Mouse (Mus musculus) skeletal muscle tissue, postnatal 0 days (tissue): ENCODE results near the gene Ugt3a1. TPM values are rescaled to one million over a fixed set of nuclear protein-coding genes. Genes with fewer than 3 reads are reported as not detected.

Source experiments
- polyA plus RNA-seq: library from polyadenylated mRNA; unstranded; fragments of >200 nt; fragmentation: Nextera tagmentation; extraction: Ambion mirVana; gene quantifications from 2 replicates; pipeline ENCODE4 v1.2.1, GENCODE M21; 2015

Gene Ugt3a1
- 0.06 TPM in 1 of 2 replicates, not detected in the other for polyA plus RNA-seq

DNA sequence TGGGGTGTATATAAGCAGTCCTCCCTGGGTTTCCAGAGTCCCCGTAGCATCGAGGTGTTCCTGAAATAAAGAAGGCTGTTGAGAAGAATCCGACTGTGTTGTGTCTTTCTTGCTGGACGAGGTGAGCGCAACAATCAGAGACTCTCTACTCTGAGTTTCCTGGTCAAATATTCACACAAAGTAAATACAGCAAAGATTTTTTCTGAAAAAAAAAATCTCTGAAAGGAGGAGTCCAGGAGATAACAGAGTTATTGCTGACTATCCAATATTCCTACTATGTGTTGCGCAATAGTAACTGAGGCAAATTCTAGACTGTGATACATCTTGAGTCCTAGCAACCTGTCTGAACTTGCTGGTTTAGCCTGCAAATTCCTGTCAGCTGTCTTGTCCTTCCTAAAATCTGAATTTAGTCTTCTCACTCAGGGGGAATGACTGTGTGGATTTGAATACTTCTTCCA lies at the start of gene Ugt3a1:
Gene Ugt3a1, plus strand, starts transcription at position 51 of the 458 bp plus-strand sequence.

DNA sequence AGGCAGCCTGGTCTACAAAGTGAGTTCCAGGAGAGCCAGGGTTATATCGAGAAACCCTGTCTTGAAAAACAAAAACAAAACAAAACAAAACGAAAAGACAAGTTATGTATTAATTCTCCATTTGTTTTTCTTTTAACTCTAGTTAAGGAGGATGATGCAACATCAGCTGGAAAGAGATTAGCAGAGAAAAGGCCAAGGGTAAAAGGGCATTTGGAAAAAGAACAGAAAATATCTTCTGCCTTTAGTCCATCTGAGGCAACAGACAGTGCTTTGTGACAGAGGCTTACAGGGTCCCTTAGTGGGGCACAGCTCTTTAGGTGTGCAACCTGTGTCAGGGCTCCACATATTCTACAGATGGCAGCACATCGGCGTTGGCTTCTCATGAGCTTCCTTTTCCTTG lies 58.7 kb downstream of the Ugt3a1 start, which contains the start of gene Ugt3a2:
Gene Ugt3a2, plus strand, starts transcription at position 210 of the 400 bp plus-strand sequence.

Other genes starting within 250 kb of the Ugt3a1 start
- 18.0 and 23.1 TPM in 2 replicates for gene Nadk2, start 205.6 kb upstream of the Ugt3a1 start, polyA plus RNA-seq
- 1.3 and 1.8 TPM in 2 replicates for gene Lmbrd2, start 136.3 kb upstream of the Ugt3a1 start, polyA plus RNA-seq
- gene Skp2, start 121.5 kb upstream of the Ugt3a1 start, polyA plus RNA-seq = 14.9 and 16.8 TPM in 2 replicates
- 0.11 TPM in 1 of 2 replicates, not detected in the other for gene Ugt3a2, start 58.7 kb downstream of the Ugt3a1 start, polyA plus RNA-seq
- 0.19 TPM in 1 of 2 replicates, not detected in the other for gene Capsl, start 159.1 kb downstream of the Ugt3a1 start, polyA plus RNA-seq